Mouse (Mus musculus) MEL (cell line): ENCODE data around the gene Gpr146.

Experiments used
- CHD2 ChIP-seq: IDR thresholded peaks from 2 replicates; pipeline ENCODE4 v1.6.1; 2011; ENCODE audit warnings: low read length, improper control_type of control experiment
- CTCF ChIP-seq, 3 experiments: IDR thresholded peaks in 2 of 3; conservative IDR thresholded peaks in 1 of 3; 2 replicates each; pipeline ENCODE4 v1.5.1; 2011 to 2012; ENCODE audit warnings: low read length in 3 of 3, low read depth in 2 of 3, mild to moderate bottlenecking in 2 of 3, improper control_type of control experiment in 1 of 3, inconsistent platforms in 1 of 3, mixed read lengths in 1 of 3, moderate library complexity in 1 of 3; ENCODE audit not compliant: control insufficient read depth in 1 of 3, insufficient read depth in 1 of 3, poor library complexity in 1 of 3, severe bottlenecking in 1 of 3
- EP300 ChIP-seq, 2 experiments: IDR thresholded peaks; 2 replicates each; pipeline ENCODE4 v1.6.1; 2011; ENCODE audit warnings: improper control_type of control experiment in 2 of 2, low read length in 2 of 2, low read depth in 1 of 2, mild to moderate bottlenecking in 1 of 2
- ETS1 ChIP-seq: IDR thresholded peaks from 2 replicates; pipeline ENCODE4 v1.6.1; 2012; ENCODE audit warnings: low read depth, mild to moderate bottlenecking, inconsistent platforms, low read length, improper control_type of control experiment, moderate library complexity
- GATA1 ChIP-seq: IDR thresholded peaks from 2 replicates; pipeline ENCODE4 v1.6.1; 2011; ENCODE audit warnings: low read depth, low read length, improper control_type of control experiment
- KAT2A ChIP-seq: conservative IDR thresholded peaks from 2 replicates; pipeline ENCODE4 v1.6.1; 2012; ENCODE audit warnings: low read depth, low read length, improper control_type of control experiment, inconsistent platforms
- POLR2AphosphoS2 ChIP-seq: IDR thresholded peaks from 2 replicates; pipeline ENCODE4 v1.6.1; 2011; ENCODE audit warnings: low read length, improper control_type of control experiment
- TAL1 ChIP-seq: IDR thresholded peaks from 2 replicates; pipeline ENCODE4 v1.6.1; 2012; ENCODE audit warnings: mild to moderate bottlenecking, inconsistent platforms, low read length, moderate library complexity, mixed read lengths
- TBP ChIP-seq: IDR thresholded peaks from 2 replicates; pipeline ENCODE4 v1.8.0; 2011; ENCODE audit warnings: low read depth, low read length, improper control_type of control experiment
- ZNF384 ChIP-seq: IDR thresholded peaks from 2 replicates; pipeline ENCODE4 v1.6.1; 2012; ENCODE audit warnings: low read depth, mild to moderate bottlenecking, inconsistent platforms, low read length, improper control_type of control experiment

- TF ChIP-seq GATA1 (no peak), ZNF384 (no peak), CTCF (IDR thresholded peaks at IDR 0.05 in 2 of 3, conservative IDR thresholded peaks at IDR 0.05 in 1 of 3; ENCODE audit: control insufficient read depth in 1 of 3, insufficient read depth in 1 of 3, low read depth in 2 of 3, low read length in 3 of 3, poor library complexity in 1 of 3, severe bottlenecking in 1 of 3) (no peak), TAL1 (no peak), KAT2A (no peak), EP300 (IDR thresholded peaks at IDR 0.05; ENCODE audit: low read depth in 1 of 2, low read length in 2 of 2) (no peak), POLR2AphosphoS2 (no peak), ETS1 (no peak), CHD2 (no peak), TBP (no peak)
These were observed 64.9 kb downstream of the Gpr146 start for GRCm38 (mm10) chr5:139442428-139442827.
